Mouse (Mus musculus) ES-Bruce4 (cell line): ENCODE measurements around the gene Naa35. TPM values are rescaled to one million over a fixed set of nuclear protein-coding genes. Genes with fewer than 3 reads are reported as not detected.
A peak's percentile ranks its signal among the peaks of the same experiment; 100 is the strongest.

Experiments used
- H3K27ac ChIP-seq: 2 replicates; pipeline ENCODE4 v1.5.1; 2012; ENCODE audit warnings: low read length, inconsistent platforms; ENCODE audit not compliant: insufficient read depth
- H3K27me3 ChIP-seq: 2 replicates; pipeline ENCODE4 v1.6.1; 2012; ENCODE audit warnings: mild to moderate bottlenecking, low read length, inconsistent platforms; ENCODE audit not compliant: control insufficient read depth, poor library complexity, insufficient read depth, severe bottlenecking
- H3K36me3 ChIP-seq: 2 replicates; pipeline ENCODE4 v1.6.1; 2012; ENCODE audit warnings: inconsistent platforms, mild to moderate bottlenecking, low read length, moderate library complexity; ENCODE audit not compliant: control insufficient read depth, poor library complexity, insufficient read depth, severe bottlenecking
- H3K4me1 ChIP-seq: one replicate; pipeline ENCODE4 v1.8.1; 2011; ENCODE audit warnings: low read length; ENCODE audit not compliant: control insufficient read depth, insufficient read depth
- H3K4me3 ChIP-seq: 2 replicates; pipeline ENCODE4 v1.5.1; 2011; ENCODE audit warnings: low read depth, mild to moderate bottlenecking, low read length
- H3K9ac ChIP-seq: 2 replicates; pipeline ENCODE4 v1.6.1; 2012; ENCODE audit warnings: low read depth, mild to moderate bottlenecking, inconsistent platforms; ENCODE audit not compliant: poor library complexity, severe bottlenecking
- H3K9me3 ChIP-seq: replicated peaks from 2 replicates; pipeline ENCODE4 v1.6.1; 2012; ENCODE audit warnings: mild to moderate bottlenecking, low read length, inconsistent platforms; ENCODE audit not compliant: control insufficient read depth, poor library complexity, insufficient read depth, severe bottlenecking
- CTCF ChIP-seq: IDR thresholded peaks from one replicate; pipeline ENCODE4 v1.8.1; 2011; ENCODE audit warnings: low read depth, low read length
- EP300 ChIP-seq: IDR thresholded peaks from 2 replicates; pipeline ENCODE4 v1.6.1; 2011; ENCODE audit warnings: low read depth, low read length; ENCODE audit not compliant: insufficient read depth
- POLR2A ChIP-seq: IDR thresholded peaks from one replicate; pipeline ENCODE4 v1.8.1; 2011; ENCODE audit warnings: low read length; ENCODE audit not compliant: insufficient read depth
- polyA plus RNA-seq: library from polyadenylated mRNA; stranded (reverse); fragments of >200 nt; gene quantifications from 2 replicates; pipeline ENCODE4 v1.2.4, GENCODE M21; 2011; ENCODE audit warnings: low read depth; ENCODE audit not compliant: missing spikeins, insufficient read depth, insufficient read length

Naa35 gene
- polyA plus RNA-seq, 1 experiment: 143 TPM

GRCm38 (mm10) chr13:59564923-59565322 lies 20.1 kb upstream of the Naa35 start:
- no peak overlapping the region for H3K27ac ChIP-seq
- no peaks in the 10 kb centered on the region for H3K36me3 ChIP-seq
- H3K9me3 ChIP-seq: no peaks in the 10 kb centered on the region
- H3K4me1 ChIP-seq: no peaks in the 10 kb centered on the region
- H3K4me3 ChIP-seq: no peak overlapping the region
- no peak overlapping the region for H3K9ac ChIP-seq
- TF ChIP-seq CTCF (no peak), EP300 (no peak), POLR2A (no peak)
- H3K27me3 ChIP-seq: no peaks in the 10 kb centered on the region

- Histone ChIP-seq H3K4me1 (no peaks in the 10 kb centered on the region), H3K9me3 (no peaks in the 10 kb centered on the region), H3K36me3 (no peaks in the 10 kb centered on the region), H3K27ac (no peak overlapping the region), H3K27me3 (no peaks in the 10 kb centered on the region), H3K9ac (no peak overlapping the region), H3K4me3 (no peak overlapping the region)
- no peak for TF ChIP-seq CTCF
- TF ChIP-seq POLR2A: no peak
- no peak for TF ChIP-seq EP300
Observed at GRCm38 (mm10) chr13:59565945-59566520, 19.0 kb upstream of the Naa35 start.

- no peaks in the 10 kb centered on the region for H3K27me3 ChIP-seq
- no peak overlapping the region for H3K4me3 ChIP-seq
- H3K36me3 ChIP-seq: no peaks in the 10 kb centered on the region
- H3K27ac ChIP-seq: no peak overlapping the region
- H3K9ac ChIP-seq: no peak overlapping the region
- no peaks in the 10 kb centered on the region for H3K4me1 ChIP-seq
- no peak for TF ChIP-seq EP300
- no peak for TF ChIP-seq CTCF
- no peak for TF ChIP-seq POLR2A
- no peaks in the 10 kb centered on the region for H3K9me3 ChIP-seq
Observed at GRCm38 (mm10) chr13:59571107-59571506, 14.0 kb upstream of the Naa35 start.

GRCm38 (mm10) chr13:59572549-59572948 lies 12.5 kb upstream of the Naa35 start:
- Histone ChIP-seq H3K27ac (no peak overlapping the region), H3K4me3 (no peak overlapping the region), H3K36me3 (no peaks in the 10 kb centered on the region), H3K27me3 (no peaks in the 10 kb centered on the region), H3K4me1 (no peaks in the 10 kb centered on the region), H3K9ac (no peak overlapping the region), H3K9me3 (no peaks in the 10 kb centered on the region)
- no peak for TF ChIP-seq CTCF
- TF ChIP-seq EP300: no peak
- no peak for TF ChIP-seq POLR2A

- H3K27ac ChIP-seq: no peak overlapping the region
- no peaks in the 10 kb centered on the region for H3K27me3 ChIP-seq
- H3K4me3 ChIP-seq: no peak overlapping the region
- H3K36me3 ChIP-seq: no peaks in the 10 kb centered on the region
- H3K4me1 ChIP-seq: no peaks in the 10 kb centered on the region
- no peak overlapping the region for H3K9ac ChIP-seq
- no peak for TF ChIP-seq EP300
- no peak for TF ChIP-seq POLR2A
- TF ChIP-seq CTCF: peak; percentile 52
- no peaks in the 10 kb centered on the region for H3K9me3 ChIP-seq
Observed at GRCm38 (mm10) chr13:59580954-59581353, 4.1 kb upstream of the Naa35 start.

- H3K9ac ChIP-seq: peak overlapping the region; percentile 78
- H3K4me3 ChIP-seq: peak overlapping the region; percentile 78
- no peaks in the 10 kb centered on the region for H3K4me1 ChIP-seq
- peak overlapping the region; percentile 22; the same call in 1 of the 2 replicates for H3K27ac ChIP-seq
- H3K9me3 ChIP-seq: no peaks in the 10 kb centered on the region
- peak; percentile 3 for TF ChIP-seq CTCF
- TF ChIP-seq EP300: no peak
- no peak for TF ChIP-seq POLR2A
- no peaks in the 10 kb centered on the region for H3K27me3 ChIP-seq
- H3K36me3 ChIP-seq: peaks cover 5% of the 10 kb centered on the region; the same call in 1 of the 2 replicates
Observed at GRCm38 (mm10) chr13:59584481-59584880, 578 bp upstream of the Naa35 start.
